Mouse (Mus musculus): ENCODE data around the gene Hes7. TPM values are rescaled to one million over a fixed set of nuclear protein-coding genes. Genes with fewer than 3 reads are reported as not detected.

Gene Hes7
- polyA plus RNA-seq (2012; rRNA removed) = 0.78 and 0.86 TPM in 2 replicates

- DNase-seq (ENCODE audit: extremely low spot score in 1 of 2, low spot score in 1 of 2) = no peak
Measured at GRCm38 (mm10) chr11:69120221-69121000, at the start of gene Hes7. Gene Hes7, plus strand, starts transcription at chr11:69120404.

DNA sequence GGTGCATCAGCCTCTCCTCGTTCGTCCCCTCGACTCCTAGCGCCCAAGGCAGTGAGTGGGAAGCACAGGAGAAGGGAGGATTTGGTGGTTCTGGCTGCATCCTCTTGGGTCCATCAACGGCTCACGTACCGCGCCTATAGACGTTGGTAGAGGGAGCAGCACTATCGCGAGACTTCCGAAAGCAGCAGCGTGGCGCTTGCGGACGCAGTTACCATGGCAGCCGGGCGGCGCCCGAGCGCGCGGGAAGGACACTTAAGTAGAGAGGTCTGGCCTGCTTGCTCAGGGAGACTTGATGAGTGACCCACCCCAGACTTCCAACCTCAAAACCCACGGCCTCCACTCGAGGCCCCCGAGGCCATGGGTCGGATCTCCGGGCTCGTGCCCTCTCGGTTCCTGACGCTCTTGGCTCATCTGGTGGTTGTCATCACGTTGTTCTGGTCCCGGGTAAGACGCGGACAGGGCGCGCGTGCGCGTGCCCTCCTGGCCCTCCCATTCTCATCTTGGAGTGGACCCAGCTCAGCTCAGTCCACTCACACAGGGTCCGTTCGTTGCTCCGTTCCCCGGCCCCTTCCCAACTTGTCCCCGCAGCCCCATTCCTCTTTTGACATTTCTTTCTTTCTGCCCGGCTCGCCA lies 49.5 kb upstream of the Hes7 start, which contains the start of gene Tmem107:
Gene Tmem107 (plus strand): TSS at position 217 of the 633 bp plus-strand sequence.
- peak; percentile 93 to 94 for DNase-seq (ENCODE audit: extremely low spot score in 1 of 2, low spot score in 1 of 2)

DNA sequence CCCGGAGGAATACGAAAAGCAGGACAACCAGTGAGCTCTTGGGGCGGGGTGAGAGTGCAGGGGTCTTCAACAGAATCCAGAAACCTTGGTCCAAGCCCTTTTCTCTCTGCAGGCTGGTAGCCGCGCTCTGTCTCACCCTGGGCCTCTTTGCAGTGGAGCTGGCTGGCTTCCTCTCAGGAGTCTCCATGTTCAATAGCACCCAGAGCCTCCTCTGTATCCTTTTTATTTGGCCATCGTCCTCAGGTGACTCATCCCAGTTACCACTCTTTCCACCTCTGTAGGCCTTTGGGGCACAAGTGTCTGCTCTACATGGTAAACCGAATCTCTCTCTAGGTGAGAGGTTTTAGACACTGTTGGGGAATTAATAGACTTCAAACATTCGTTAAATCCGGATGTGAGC lies 48.9 kb upstream of the Hes7 start:
- peak in 1 of 2 experiments; percentile 36 for DNase-seq (ENCODE audit: extremely low spot score in 1 of 2, low spot score in 1 of 2)

DNA sequence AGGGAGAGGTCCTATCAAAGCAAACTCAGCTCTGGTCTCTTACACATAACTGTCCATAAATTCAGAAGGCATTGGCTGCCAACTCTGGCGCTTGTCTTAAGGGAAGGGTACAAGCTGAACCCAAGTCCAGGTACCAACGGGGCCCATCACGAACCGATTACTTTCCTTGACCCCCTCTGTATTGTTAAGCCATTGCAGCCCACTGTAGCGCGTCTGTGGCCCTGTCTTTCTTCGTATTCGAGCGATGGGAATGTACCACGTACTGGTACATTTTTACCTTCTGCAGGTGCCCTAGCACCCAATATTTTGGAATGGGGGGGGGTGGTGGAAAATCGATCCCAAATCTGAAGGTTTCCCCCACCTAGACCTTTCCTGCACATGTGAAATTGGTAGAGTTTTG lies 48.0 kb upstream of the Hes7 start:
- DNase-seq (ENCODE audit: extremely low spot score in 1 of 2, low spot score in 1 of 2) = no peak

DNA sequence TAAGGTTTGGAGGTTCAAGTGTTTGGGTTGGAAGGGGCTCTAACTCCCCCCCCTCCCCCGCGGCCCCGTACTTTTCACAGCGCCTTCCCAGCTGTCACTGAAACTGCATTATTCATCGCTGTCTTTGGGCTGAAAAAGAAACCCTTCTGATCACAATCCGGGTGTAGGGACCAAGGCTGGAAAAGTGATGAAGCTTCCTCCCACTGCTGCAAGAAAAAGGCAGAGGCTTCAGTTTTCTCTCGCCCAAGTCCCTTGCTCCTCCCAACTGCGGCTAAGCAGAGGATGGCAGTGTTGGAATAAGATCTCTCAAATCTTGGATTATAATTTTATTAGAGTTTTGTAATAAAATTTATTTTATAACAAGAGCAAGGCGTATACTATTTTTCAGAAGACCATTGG lies 47.5 kb upstream of the Hes7 start:
- no peak for DNase-seq (ENCODE audit: extremely low spot score in 1 of 2, low spot score in 1 of 2)

DNA sequence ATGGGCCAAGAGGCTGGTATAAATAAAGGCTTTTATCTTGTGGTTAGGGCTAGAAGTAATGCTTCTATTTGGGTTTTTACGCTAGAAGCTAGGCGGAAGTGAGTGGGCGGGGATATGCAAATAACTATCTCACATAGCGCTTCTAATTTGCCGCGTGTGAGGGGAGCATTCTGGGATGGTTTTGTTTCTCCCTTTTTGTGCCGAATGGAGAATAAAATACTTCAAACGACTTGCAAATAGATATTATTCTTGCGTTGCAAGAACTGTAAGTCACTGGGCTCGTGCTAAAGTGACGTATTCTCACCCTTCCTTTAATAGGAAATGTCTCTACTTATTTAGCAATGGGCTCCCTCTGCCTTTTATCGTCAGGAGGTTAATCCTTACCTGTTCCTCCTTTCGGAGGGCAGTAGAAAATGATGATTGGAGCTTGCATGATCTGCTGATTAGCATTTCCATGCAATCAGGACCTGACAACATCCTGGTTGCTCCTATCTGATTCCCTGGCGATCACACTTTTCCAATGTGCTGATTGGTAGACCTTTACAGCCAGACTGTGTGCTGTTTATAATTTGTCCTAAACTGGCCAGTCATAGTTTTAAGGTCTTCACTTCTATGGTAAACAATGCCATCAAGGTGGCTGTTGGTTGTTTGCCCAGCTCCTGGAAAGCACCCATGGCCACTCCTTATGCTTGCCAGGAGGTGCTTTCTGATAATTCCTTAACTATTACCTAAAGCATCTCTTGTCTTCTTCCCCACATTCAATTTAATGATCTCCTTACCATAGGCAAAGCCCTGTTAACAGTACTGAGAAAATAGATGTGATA lies 46.9 kb upstream of the Hes7 start:
- DNase-seq (ENCODE audit: extremely low spot score in 1 of 2, low spot score in 1 of 2) = peak; percentile 87 to 96

- DNase-seq (ENCODE audit: extremely low spot score in 1 of 2, low spot score in 1 of 2) = peak in 1 of 2 experiments; percentile 58
Measured at GRCm38 (mm10) chr11:69073951-69074775, 46.0 kb upstream of the Hes7 start.

GRCm38 (mm10) chr11:69074776-69075069 lies 45.5 kb upstream of the Hes7 start:
- DNase-seq (ENCODE audit: extremely low spot score in 1 of 2, low spot score in 1 of 2) = no peak

- DNase-seq (ENCODE audit: extremely low spot score in 1 of 2, low spot score in 1 of 2) = no peak
Measured at GRCm38 (mm10) chr11:69075764-69076479, 44.3 kb upstream of the Hes7 start.

DNA sequence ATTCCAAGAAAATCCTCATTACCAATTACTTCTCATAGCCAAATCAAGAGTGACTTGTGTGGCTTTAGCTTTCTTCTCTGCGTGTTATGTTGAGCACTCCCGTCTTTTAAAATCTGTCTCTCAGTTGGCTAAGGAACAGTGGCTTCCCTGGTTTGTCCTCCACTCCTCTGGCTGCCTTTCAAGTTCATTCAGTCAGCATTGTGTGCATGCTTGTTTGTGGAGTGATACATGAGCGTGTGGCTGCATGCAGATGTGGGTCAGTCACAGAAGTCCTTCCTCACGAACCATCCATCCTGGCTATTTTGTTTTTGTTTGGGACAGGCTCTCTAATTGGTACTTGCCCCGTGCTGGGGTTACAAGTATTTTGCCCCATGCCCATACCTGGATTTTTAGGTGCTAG lies 43.6 kb upstream of the Hes7 start:
- DNase-seq (ENCODE audit: extremely low spot score in 1 of 2, low spot score in 1 of 2) = peak in 1 of 2 experiments; percentile 15

GRCm38 (mm10) chr11:69077316-69077715 lies 42.9 kb upstream of the Hes7 start:
- no peak for DNase-seq (ENCODE audit: extremely low spot score in 1 of 2, low spot score in 1 of 2)

DNA sequence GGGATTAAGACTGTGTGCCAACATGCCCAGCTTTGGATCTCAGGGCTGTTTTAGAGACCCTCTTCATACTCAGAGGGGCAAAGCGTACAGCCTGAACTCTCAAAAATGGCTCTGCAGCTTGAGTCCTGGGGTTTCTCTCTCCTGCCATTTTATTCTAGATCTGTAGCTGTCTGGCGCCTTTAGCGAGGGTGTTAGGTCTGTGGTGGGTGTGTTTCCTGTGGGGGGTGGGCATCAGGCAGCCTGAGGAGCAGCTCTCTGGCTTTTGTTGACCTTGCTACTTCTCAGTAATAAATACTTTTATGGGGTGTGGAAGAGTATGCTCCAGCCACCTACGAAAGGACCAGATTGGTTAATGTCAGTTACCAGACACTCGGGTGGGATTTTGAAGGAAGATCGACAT lies 42.2 kb upstream of the Hes7 start:
- DNase-seq (ENCODE audit: extremely low spot score in 1 of 2, low spot score in 1 of 2) = no peak

DNA sequence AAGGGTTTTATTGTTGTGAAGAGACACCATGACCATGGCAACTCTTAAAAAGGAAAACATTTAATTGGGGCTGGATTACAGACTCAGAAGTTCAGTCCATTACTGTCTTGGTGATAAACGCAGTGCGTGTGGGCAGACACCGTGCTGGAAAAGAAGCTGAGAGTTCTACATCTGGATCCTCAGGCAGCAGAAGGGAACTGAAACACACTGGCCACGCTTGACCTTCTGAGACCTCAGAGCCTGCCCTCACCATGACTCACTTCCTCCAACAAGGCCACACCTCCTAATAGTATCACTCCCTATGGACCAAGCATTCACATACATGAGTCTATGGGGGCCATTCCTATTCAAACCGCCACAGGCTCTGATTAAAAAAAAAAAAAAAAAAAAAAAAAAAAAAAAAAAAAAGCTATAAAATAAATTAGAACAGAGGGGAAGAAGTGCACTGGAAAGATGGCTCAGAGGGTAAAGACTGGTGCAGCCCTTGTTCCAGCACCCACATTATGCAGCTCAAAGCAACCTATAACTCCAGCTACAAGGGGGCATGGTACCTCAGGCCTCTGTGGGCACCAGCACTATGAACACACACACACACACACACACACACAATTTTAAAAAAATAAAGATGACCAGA lies 41.3 kb upstream of the Hes7 start:
- no peak for DNase-seq (ENCODE audit: extremely low spot score in 1 of 2, low spot score in 1 of 2)

DNA sequence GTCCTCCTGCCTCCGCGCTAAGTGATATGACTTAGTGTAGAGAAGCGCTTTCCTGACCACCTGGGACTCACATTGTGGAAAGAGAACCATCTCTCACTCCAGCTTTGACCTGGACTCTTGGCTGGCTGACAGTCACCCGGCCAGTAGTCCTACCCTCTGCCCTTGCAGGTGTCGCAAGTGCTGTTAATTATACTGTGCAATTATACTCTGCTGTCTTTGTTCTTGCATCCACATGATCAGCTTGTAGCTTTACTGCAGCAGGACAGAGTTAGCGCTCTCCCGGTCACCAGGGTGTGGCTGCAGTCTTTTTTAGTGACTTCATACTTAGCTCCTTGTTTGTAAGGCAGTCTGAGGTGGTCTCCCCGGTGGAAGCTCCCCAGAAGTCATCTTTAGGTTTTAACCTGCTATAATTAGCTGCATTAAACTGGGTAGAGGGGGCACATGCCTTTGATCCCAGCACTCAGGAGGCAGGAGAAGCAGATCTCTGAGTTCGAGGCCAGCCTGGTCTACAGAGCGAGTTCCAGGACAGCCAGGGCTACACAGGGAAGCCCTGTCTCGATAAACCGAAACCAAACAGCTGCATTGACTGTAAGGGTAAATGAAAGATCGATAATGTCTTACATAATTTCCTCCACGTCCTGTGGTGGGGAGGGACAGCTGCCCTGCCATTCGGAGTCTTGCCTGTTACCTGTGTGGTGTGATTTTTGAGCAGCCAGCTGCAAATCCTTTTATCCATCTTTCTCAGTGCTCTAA lies 39.9 kb upstream of the Hes7 start:
- no peak for DNase-seq (ENCODE audit: extremely low spot score in 1 of 2, low spot score in 1 of 2)

GRCm38 (mm10) chr11:69080855-69081222 lies 39.4 kb upstream of the Hes7 start:
- no peak for DNase-seq (ENCODE audit: extremely low spot score in 1 of 2, low spot score in 1 of 2)

DNA sequence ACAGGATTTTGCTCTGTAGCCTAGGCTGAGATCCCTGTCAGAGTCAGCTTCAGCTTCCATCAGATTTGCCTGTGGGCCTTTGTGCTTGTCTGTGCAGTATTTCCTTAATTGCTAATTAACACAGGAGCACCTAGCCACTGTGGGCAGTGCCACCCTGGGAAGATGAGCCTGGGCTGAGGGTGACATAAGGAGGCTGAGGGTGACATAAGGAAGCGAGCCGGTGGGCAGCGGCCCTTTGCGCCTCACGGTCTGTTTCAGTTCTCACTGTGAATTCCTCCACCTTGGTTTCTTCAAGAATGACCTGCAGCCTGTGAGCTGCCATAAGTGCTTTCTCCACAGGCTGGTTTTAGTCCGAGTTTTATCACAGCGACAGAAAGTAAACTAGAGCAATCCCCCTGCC lies 38.6 kb upstream of the Hes7 start:
- no peak for DNase-seq (ENCODE audit: extremely low spot score in 1 of 2, low spot score in 1 of 2)

GRCm38 (mm10) chr11:69085608-69086007 lies 34.6 kb upstream of the Hes7 start:
- DNase-seq (ENCODE audit: extremely low spot score in 1 of 2, low spot score in 1 of 2) = no peak

DNA sequence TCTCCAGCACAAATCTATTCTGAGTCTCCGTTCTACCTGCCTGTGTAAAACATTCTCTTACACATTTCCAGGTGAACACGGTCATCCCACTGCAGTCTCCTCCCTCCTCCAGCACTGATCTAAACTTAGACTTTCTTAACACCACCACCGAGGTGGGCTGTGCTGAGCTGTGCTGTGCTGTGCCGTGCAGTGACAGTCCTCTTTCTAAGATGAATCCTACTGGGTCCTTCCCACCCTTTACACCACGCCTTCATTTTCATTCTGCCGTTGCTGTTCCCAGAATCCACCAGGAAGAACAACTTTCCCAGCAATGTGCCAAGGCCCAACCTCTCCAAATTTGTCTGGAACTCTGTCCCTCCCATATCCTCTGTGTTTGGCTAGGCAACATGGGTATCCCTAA lies 33.8 kb upstream of the Hes7 start:
- peak in 1 of 2 experiments; percentile 79 for DNase-seq (ENCODE audit: extremely low spot score in 1 of 2, low spot score in 1 of 2)

GRCm38 (mm10) chr11:69087082-69087481 lies 33.1 kb upstream of the Hes7 start:
- DNase-seq (ENCODE audit: extremely low spot score in 1 of 2, low spot score in 1 of 2) = peak in 1 of 2 experiments; percentile 74

Measured in frontal cortex, adult 2 months (tissue).